Mouse (Mus musculus) heart, postnatal 0 days (tissue): ENCODE results near the gene Atp6v1c2. TPM values are rescaled to one million over a fixed set of nuclear protein-coding genes. Genes with fewer than 3 reads are reported as not detected.
A peak's percentile ranks its signal among the peaks of the same experiment; 100 is the strongest.

Experiments used
- ATAC-seq: fragments of 200-750 bp; cut with Nextera tagmentation; 2 replicates; pipeline ENCODE4 v1.8.0; 2017; ENCODE audit warnings: low read depth, moderate number of reproducible peaks, moderate library complexity; ENCODE audit not compliant: insufficient read depth
- DNase-seq: peaks from one replicate; pipeline ENCODE4 v3.0.0-alpha.2; 2016; ENCODE audit warnings: low spot score
- H3K27ac ChIP-seq: fragments of 300-500 bp; sonication (generic); 2 replicates; pipeline ENCODE4 v1.5.1; 2014; ENCODE audit warnings: low read depth, mild to moderate bottlenecking
- H3K27me3 ChIP-seq: fragments of 300-500 bp; sonication (generic); 2 replicates; pipeline ENCODE4 v1.6.1; 2014; ENCODE audit warnings: low read length, mixed read lengths; ENCODE audit not compliant: control insufficient read depth, insufficient read depth
- H3K36me3 ChIP-seq: fragments of 300-500 bp; sonication (generic); replicated peaks from 2 replicates; pipeline ENCODE4 v1.6.1; 2014; ENCODE audit warnings: low read length, mixed read lengths; ENCODE audit not compliant: control insufficient read depth, insufficient read depth
- H3K4me1 ChIP-seq: fragments of 300-500 bp; sonication (generic); 2 replicates; pipeline ENCODE4 v1.6.1; 2014; ENCODE audit warnings: antibody characterized with exemption; ENCODE audit not compliant: control insufficient read depth, insufficient read depth
- H3K4me2 ChIP-seq: fragments of 300-500 bp; sonication (generic); 2 replicates; pipeline ENCODE4 v1.6.1; 2014; ENCODE audit warnings: low read depth, mild to moderate bottlenecking, low read length, moderate library complexity
- H3K4me3 ChIP-seq: fragments of 300-500 bp; sonication (generic); 2 replicates; pipeline ENCODE4 v1.5.1; 2014; ENCODE audit warnings: low read depth, low read length
- H3K9ac ChIP-seq: fragments of 300-500 bp; sonication (generic); replicated peaks from 2 replicates; pipeline ENCODE4 v1.6.1; 2014; ENCODE audit warnings: low read depth, low read length, mixed read lengths
- H3K9me3 ChIP-seq: fragments of 300-500 bp; sonication (generic); replicated peaks from 2 replicates; pipeline ENCODE4 v1.6.1; 2016; ENCODE audit warnings: low read length; ENCODE audit not compliant: control insufficient read depth
- CTCF ChIP-seq: IDR thresholded peaks from 2 replicates; pipeline ENCODE4 v1.5.1; 2016; ENCODE audit warnings: antibody characterized with exemption, control low read depth, low read depth
- EP300 ChIP-seq: IDR thresholded peaks from 2 replicates; pipeline ENCODE4 v1.6.1; 2016; ENCODE audit warnings: antibody characterized with exemption, low read depth
- WGBS: fragments of 180-500 bp; shearing (Covaris S2); extraction: QIAGEN DNeasy Blood & Tissue Kit; methylation state at CpG from one replicate; pipeline ENCODE4 v1.1.7; 2014; 5-methylcytosine and 5-hydroxymethylcytosine counted together
- polyA plus RNA-seq: library from polyadenylated mRNA; unstranded; fragments of >200 nt; fragmentation: Nextera tagmentation; extraction: Ambion mirVana; gene quantifications from 2 replicates; pipeline ENCODE4 v1.2.1, GENCODE M21; 2015
- total RNA-seq: library from RNA; depleted of rRNA; stranded (reverse); fragments of >200 nt; gene quantifications from 2 replicates; pipeline ENCODE4 v1.2.3, GENCODE M21; 2014; ENCODE audit warnings: low replicate concordance

The Atp6v1c2 gene
- total and polyA plus RNA-seq, 2 experiments from 2014 or later: 0.12 TPM; not detected in 1

DNA sequence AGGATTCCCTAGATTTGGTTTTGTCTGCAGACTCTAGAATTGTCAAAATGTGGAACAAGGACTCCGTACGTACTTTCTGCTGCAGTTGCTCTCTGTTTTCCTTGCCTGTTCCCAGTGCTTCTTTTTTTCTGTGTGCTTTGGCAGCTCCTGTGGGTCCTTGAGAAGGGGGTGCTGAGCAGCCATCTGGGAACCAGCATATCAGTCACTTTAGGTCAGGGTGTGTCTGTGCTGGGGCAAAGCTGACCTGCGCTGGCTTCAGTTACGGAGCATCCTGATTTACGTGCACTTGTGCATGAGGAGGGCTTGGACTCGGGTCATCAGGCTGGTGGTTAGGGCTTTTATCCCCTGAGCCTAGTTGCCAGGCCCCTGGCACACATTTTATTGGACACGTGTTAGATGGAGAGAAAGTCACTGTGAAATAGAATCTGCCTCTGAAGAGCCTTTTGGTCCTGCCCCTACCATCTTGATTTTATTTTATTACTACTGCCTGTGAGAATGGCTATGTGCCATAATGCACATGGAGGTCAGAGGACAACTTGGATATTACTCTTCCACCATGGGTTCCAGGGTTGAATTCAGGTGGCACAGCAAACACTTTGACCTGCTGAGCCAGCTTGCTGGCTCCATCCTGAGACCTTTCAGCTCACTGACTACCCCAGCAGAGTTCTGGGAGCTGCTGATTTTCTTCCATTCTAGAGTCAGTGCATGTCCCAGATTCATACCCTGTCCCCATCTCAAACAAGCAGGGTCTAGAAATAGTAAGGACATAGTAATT is 40.6 kb upstream of the Atp6v1c2 start:
- H3K36me3 ChIP-seq: peaks cover 56% of the 10 kb centered on the region
- TF ChIP-seq EP300 (no peak), CTCF (no peak)
- 91% methylated on average over 7 of the region's 7 CpGs for WGBS

DNA sequence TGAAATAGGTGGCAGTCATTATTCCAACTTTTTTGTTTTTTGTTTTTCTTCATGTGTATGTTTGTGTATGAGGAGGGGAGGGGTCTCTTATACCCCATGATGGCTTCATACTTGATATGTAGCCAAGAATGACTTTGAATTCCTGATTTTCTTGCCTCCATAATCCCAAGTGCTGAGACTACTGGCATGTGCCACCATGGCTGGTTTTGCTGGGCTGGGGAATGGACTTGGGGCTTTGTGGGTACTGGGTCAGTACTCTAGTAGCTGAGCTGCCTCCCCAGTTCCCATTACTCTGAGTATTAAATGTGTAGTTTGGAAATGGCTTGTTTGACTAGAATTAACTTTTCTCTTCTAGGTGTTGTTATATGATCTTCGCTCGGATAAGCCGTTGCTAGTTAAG is 40.0 kb upstream of the Atp6v1c2 start:
- Histone ChIP-seq H3K9ac (no peak overlapping the region), H3K36me3 (peaks cover 53% of the 10 kb centered on the region), H3K27ac (no peak overlapping the region), H3K9me3 (no peaks in the 10 kb centered on the region), H3K4me3 (no peak overlapping the region), H3K4me2 (no peak overlapping the region), H3K27me3 (no peaks in the 10 kb centered on the region), H3K4me1 (no peaks in the 10 kb centered on the region)
- DNase-seq: no peak
- ATAC-seq: no peak
- TF ChIP-seq CTCF: no peak
- TF ChIP-seq EP300: no peak
- 97% methylated on average over 3 of the region's 3 CpGs for WGBS

More for the DNA sequence above, 40.6 kb upstream of the Atp6v1c2 start:
- Histone ChIP-seq H3K4me1 (no peaks in the 10 kb centered on the region), H3K9ac (no peak overlapping the region), H3K27me3 (no peaks in the 10 kb centered on the region), H3K27ac (no peak overlapping the region), H3K4me3 (no peak overlapping the region), H3K9me3 (no peaks in the 10 kb centered on the region), H3K4me2 (no peak overlapping the region)
- DNase-seq (no peak), ATAC-seq (no peak)

DNA sequence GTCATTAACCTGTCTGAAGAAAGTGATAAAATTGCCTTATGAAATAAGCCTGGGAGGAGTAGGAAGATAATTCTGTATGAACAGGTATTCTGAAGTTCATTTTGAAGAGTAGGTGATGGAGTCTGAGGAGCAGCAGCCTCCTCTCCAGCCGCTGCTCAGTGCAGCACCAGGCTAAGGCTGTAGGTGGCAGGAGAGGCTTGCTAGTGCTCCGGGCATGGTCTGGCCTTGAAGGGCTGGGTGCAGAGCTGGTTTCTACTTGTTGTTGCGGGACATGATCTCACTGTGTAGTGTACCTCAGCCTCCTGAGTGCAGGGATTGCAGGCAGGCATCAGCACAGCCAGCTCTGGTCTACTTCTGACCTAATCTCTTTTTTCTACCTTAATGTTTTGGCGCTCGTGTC is 37.8 kb upstream of the Atp6v1c2 start:
- TF ChIP-seq CTCF (peak; percentile 86), EP300 (no peak)
- H3K36me3 ChIP-seq: peaks cover 53% of the 10 kb centered on the region
- WGBS: 53% methylated on average over 5 of the region's 5 CpGs
- DNase-seq: peak; percentile 62
- no peaks in the 10 kb centered on the region for H3K27me3 ChIP-seq
- no peak overlapping the region for H3K9ac ChIP-seq
- no peaks in the 10 kb centered on the region for H3K4me1 ChIP-seq
- no peak overlapping the region for H3K27ac ChIP-seq
- peak; percentile 89 for ATAC-seq
- H3K4me2 ChIP-seq: no peak overlapping the region
- no peak overlapping the region for H3K4me3 ChIP-seq
- no peaks in the 10 kb centered on the region for H3K9me3 ChIP-seq

DNA sequence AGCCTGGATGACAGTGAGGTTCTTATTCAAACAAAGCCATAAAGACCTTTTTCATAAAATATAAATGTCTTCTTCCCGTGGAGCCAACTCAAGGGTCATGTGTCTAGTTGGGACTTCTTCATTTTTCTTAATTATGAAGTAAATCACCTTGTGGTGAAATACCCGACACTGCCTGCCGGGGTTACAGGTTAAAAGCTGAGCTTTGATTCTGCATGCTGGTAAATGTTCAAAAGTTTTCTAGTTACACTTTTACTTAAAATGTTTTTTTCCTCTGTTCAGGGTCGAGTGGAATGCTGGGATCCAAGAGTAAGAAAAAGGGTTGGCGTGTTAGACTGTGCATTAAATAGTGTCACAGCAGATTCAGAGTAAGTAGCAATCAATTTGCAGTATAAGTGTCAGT is 33.2 kb upstream of the Atp6v1c2 start:
- DNase-seq (no peak), ATAC-seq (no peak)
- 93% methylated on average over 5 of the region's 5 CpGs for WGBS
- TF ChIP-seq CTCF: no peak
- no peak for TF ChIP-seq EP300
- H3K27me3 ChIP-seq: no peaks in the 10 kb centered on the region
- H3K9ac ChIP-seq: no peak overlapping the region
- no peaks in the 10 kb centered on the region for H3K9me3 ChIP-seq
- no peak overlapping the region for H3K27ac ChIP-seq
- H3K4me1 ChIP-seq: no peaks in the 10 kb centered on the region
- peaks cover 65% of the 10 kb centered on the region for H3K36me3 ChIP-seq
- no peak overlapping the region for H3K4me3 ChIP-seq
- no peak overlapping the region for H3K4me2 ChIP-seq

DNA sequence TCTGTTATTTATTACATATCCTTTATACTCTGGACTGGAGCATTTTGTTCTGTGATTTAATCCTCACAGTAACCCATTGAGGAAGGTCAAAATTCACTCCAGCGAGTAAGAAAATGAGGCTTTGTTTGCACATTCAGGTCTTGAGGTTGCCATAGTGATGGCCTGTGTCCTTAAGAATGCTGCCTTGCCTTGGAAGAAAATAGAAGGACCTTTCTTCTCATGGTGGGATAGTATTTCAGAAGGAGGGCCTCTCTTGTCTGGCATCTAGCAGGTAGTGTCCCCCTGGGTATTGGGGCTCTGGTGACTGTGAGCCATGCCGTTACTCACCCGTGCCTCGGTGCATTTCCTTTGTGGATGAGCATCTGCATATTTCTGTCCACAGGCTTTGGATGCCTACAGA is 31.5 kb upstream of the Atp6v1c2 start:
- 86% methylated on average over 4 of the region's 4 CpGs for WGBS
- Histone ChIP-seq H3K36me3 (peaks cover 77% of the 10 kb centered on the region), H3K27ac (no peak overlapping the region), H3K4me1 (no peaks in the 10 kb centered on the region), H3K4me2 (no peak overlapping the region), H3K4me3 (no peak overlapping the region), H3K27me3 (no peaks in the 10 kb centered on the region), H3K9ac (no peak overlapping the region), H3K9me3 (no peaks in the 10 kb centered on the region)
- DNase-seq (no peak), ATAC-seq (no peak)
- TF ChIP-seq EP300 (no peak), CTCF (no peak)

DNA sequence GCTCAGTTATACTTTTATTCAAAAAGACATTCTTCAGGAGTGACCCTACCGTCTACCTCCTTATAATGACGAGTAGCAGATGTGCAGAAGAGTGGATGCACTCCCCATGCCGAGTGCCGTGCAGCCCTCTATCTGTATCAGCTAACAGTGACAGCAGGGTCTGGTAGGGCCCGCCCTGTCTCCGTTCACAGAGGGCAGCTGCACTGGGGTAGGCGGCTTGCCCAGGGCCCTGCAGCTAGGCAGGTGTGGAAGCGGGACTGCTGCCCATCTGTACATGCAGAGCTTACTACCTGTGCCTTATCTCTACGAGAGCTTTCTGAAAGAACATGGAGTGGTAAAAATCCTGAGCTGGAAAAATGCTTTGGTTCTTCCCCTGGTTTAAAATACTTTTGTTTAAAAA is 30.9 kb upstream of the Atp6v1c2 start:
- Histone ChIP-seq H3K9ac (no peak overlapping the region), H3K27me3 (no peaks in the 10 kb centered on the region), H3K4me3 (no peak overlapping the region), H3K4me2 (no peak overlapping the region), H3K36me3 (peaks cover 81% of the 10 kb centered on the region), H3K9me3 (no peaks in the 10 kb centered on the region), H3K4me1 (no peaks in the 10 kb centered on the region), H3K27ac (no peak overlapping the region)
- no peak for DNase-seq
- 69% methylated on average over 9 of the region's 9 CpGs for WGBS
- no peak for TF ChIP-seq CTCF
- no peak for ATAC-seq
